Mouse (Mus musculus) left cerebral cortex, postnatal 14 days (tissue): ENCODE data around the gene Dcun1d5. TPM values are rescaled to one million over a fixed set of nuclear protein-coding genes. Genes with fewer than 3 reads are reported as not detected.
A peak's percentile ranks its signal among the peaks of the same experiment; 100 is the strongest.
"Not testable (repeated sequence)": the region's sequence is repeated elsewhere in the genome, so short reads cannot be mapped to it uniquely, and the experiment has no call there.

Experiments used
- DNase-seq, 2 experiments: peaks; one replicate each; pipeline ENCODE4 v3.0.0; 2021 to 2022; ENCODE audit warnings: low spot score in 2 of 2, mixed read lengths in 1 of 2
- intact Hi-C: fragments of 180-260 bp; cut with DNase I; formaldehyde crosslinking; loops from one replicate; pipeline ENCODE4 v1.15.1; 2025
- long read RNA-seq, 2 experiments: library from polyadenylated mRNA; stranded (forward); transcript quantifications; one replicate each; pipeline ENCODE4 v2.0.0; 2021
- total RNA-seq, 2 experiments: library from RNA; stranded (reverse); gene quantifications; 2 replicates each; pipeline ENCODE4 v1.2.3; 2021

Dcun1d5 gene
- total RNA-seq = 10 to 100 TPM; 82.0 to 82.7 TPM
- long read RNA-seq, experiment 1, transcript Dcun1d5-202 (8 exons, 2,421 nt) = major isoform, 91 of 133 reads
- long read RNA-seq, experiment 1, partial matches to known transcripts = 36 of 133 reads
- long read RNA-seq, experiment 1, other reads (novel, unspliced or antisense) = 6 of 133 reads
- long read RNA-seq, experiment 2, transcript Dcun1d5-202 (8 exons, 2,421 nt) = major isoform, 66 of 127 reads
- long read RNA-seq, experiment 2, partial matches to known transcripts = 55 of 127 reads
- long read RNA-seq, experiment 2, other reads (novel, unspliced or antisense) = 6 of 127 reads

- peak; percentile 95 for DNase-seq
- intact Hi-C loops = no loop called here
Measured at GRCm38 (mm10) chr9:7184172-7184896, at the start of gene Dcun1d5, which contains the start of gene Dync2h1. Gene Dcun1d5, plus strand, starts transcription at chr9:7184520. Gene Dync2h1, minus strand, starts transcription at chr9:7184446.

- intact Hi-C loops = no loop called here
- no peak for DNase-seq
Measured at GRCm38 (mm10) chr9:7154391-7154790, 29.9 kb upstream of the Dcun1d5 start.

GRCm38 (mm10) chr9:7158605-7159004, 25.7 kb upstream of the Dcun1d5 start:
- no peak for DNase-seq
- intact Hi-C loops = no loop called here

GRCm38 (mm10) chr9:7159718-7160117, 24.6 kb upstream of the Dcun1d5 start:
- no peak for DNase-seq
- intact Hi-C loops = no loop called here

GRCm38 (mm10) chr9:7160688-7161087, 23.6 kb upstream of the Dcun1d5 start:
- intact Hi-C loops = no loop called here
- DNase-seq = no peak

GRCm38 (mm10) chr9:7167339-7167998, 16.9 kb upstream of the Dcun1d5 start:
- DNase-seq = no peak
- intact Hi-C loops = no loop called here

- DNase-seq = no peak
- intact Hi-C loops = no loop called here
Measured at GRCm38 (mm10) chr9:7173756-7174155, 10.6 kb upstream of the Dcun1d5 start.

GRCm38 (mm10) chr9:7176618-7177610, 7.4 kb upstream of the Dcun1d5 start:
- intact Hi-C loops = no loop called here

GRCm38 (mm10) chr9:7184897-7185291, 574 bp downstream of the Dcun1d5 start:
- peak; percentile 28 to 48 for DNase-seq
- intact Hi-C loops = no loop called here

More at GRCm38 (mm10) chr9:7176618-7177610, 7.4 kb upstream of the Dcun1d5 start:
- DNase-seq = peak; percentile 94 to 96

GRCm38 (mm10) chr9:7190694-7191093, 6.4 kb downstream of the Dcun1d5 start:
- DNase-seq, intact Hi-C loops: not testable (repeated sequence)

GRCm38 (mm10) chr9:7216240-7216639, 31.9 kb downstream of the Dcun1d5 start:
- intact Hi-C loops = loop anchor here (2.0 kb wide), 1 partner anchor 379 kb away; no protein-coding TSS in a partner anchor
- peak in 1 of 2 experiments; percentile 42 for DNase-seq

GRCm38 (mm10) chr9:7221024-7221423, 36.7 kb downstream of the Dcun1d5 start:
- DNase-seq = no peak

GRCm38 (mm10) chr9:7221460-7221859, 37.1 kb downstream of the Dcun1d5 start:
- DNase-seq = no peak
- intact Hi-C loops = no loop called here

More at GRCm38 (mm10) chr9:7221024-7221423, 36.7 kb downstream of the Dcun1d5 start:
- intact Hi-C loops = no loop called here

GRCm38 (mm10) chr9:7238619-7239018, 54.3 kb downstream of the Dcun1d5 start:
- intact Hi-C loops = no loop called here

GRCm38 (mm10) chr9:7239967-7240366, 55.6 kb downstream of the Dcun1d5 start:
- intact Hi-C loops = no loop called here
- DNase-seq = no peak

More at GRCm38 (mm10) chr9:7238619-7239018, 54.3 kb downstream of the Dcun1d5 start:
- no peak for DNase-seq

GRCm38 (mm10) chr9:7252797-7253654, 68.7 kb downstream of the Dcun1d5 start:
- DNase-seq = no peak
- intact Hi-C loops = no loop called here
